Mouse (Mus musculus): ENCODE measurements at regions not wholly inside any gene's neighbourhood (a gene's known extent, or its start where the extent isn't known, plus 50 kb on each side); places are given as distances from the start of the nearest gene placed in this dataset.

DNA sequence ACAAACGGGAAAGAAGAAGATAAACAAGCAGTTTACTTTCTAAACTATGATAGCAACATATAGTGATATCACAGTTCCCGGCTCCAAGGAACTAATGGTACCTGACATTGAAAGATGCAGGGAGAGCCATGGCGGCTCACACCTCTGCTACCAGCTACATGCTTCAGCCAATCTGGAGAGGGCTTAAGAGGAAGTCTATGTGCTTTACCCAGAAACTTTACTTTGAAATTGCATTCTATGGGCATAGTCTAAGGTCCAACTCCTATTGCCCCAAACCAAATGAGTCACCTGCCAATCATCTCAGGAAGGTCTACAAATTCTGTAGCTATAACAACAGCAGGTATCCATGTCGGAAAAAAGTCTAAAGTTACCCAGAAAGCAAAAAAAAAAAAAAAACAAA, 146.9 kb downstream of the Samd5 start:
- Histone ChIP-seq H3ac (ENCODE audit: control insufficient read depth, insufficient read length) (no peak overlapping the region), H3K27me3 (ENCODE audit: control insufficient read depth, insufficient read depth, insufficient read length) (no peaks in the 10 kb centered on the region), H3K79me2 (ENCODE audit: control insufficient read depth, insufficient read depth) (no peaks in the 10 kb centered on the region), H3K4me3 (no peak overlapping the region), H3K4me2 (ENCODE audit: low read depth) (no peak overlapping the region), H3K36me3 (ENCODE audit: control insufficient read depth, insufficient read depth) (no peaks in the 10 kb centered on the region)
- TF ChIP-seq CEBPB (IDR thresholded peaks at IDR 0.05; ENCODE audit: insufficient read depth, poor library complexity, severe bottlenecking) (no peak), TCF12 (IDR thresholded peaks at IDR 0.05; ENCODE audit: insufficient read depth, poor library complexity, severe bottlenecking) (no peak), MAX (IDR thresholded peaks at IDR 0.05; ENCODE audit: low read depth) (no peak)

DNA sequence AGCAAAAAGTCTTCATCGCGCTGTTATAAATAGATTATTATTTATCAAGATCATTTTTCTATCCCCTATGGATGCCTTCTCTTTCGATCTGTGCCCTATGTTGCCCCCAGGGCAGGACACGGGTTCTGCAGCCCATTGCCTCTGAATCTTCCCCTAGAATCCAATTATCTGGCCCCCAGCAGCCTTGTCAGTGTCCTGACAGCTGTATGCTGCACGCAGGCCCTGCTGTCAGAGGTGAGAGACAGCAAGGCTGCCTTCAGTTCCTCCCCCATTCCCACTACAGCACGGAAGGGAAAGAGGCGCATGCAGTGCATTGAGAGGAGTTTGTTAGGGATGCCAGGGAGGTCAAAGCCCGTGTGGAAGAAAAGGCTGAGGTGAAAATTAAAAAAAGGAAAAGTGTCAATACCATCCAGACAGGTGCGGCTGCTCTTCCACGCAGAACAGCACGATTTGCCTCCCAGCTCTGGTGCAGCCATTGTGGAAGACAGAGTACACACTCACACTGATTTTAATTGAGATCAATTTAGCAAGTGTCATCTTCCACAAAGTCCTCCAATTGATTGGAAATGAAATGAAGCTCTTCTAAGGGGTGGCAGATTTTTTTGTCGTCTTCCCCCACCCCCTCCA, 165.1 kb downstream of the Samd5 start:
- Histone ChIP-seq H3K4me3 (no peak overlapping the region), H3K27me3 (ENCODE audit: control insufficient read depth, insufficient read depth, insufficient read length) (no peaks in the 10 kb centered on the region), H3K36me3 (ENCODE audit: control insufficient read depth, insufficient read depth) (no peaks in the 10 kb centered on the region), H3K4me2 (ENCODE audit: low read depth) (no peak overlapping the region), H3ac (ENCODE audit: control insufficient read depth, insufficient read length) (no peak overlapping the region), H3K79me2 (ENCODE audit: control insufficient read depth, insufficient read depth) (no peaks in the 10 kb centered on the region)
- no peak for TF ChIP-seq REST (IDR thresholded peaks at IDR 0.05; ENCODE audit: insufficient read depth, insufficient read length)
- no peak for TF ChIP-seq MYOD1 (IDR thresholded peaks at IDR 0.05; ENCODE audit: control insufficient read depth in 1 of 3, insufficient read length in 2 of 3, low read depth in 2 of 3)
- no peak for TF ChIP-seq POLR2AphosphoS2 (IDR thresholded peaks at IDR 0.05; ENCODE audit: insufficient read length, low read depth)
- TF ChIP-seq SRF (IDR thresholded peaks at IDR 0.05; ENCODE audit: control insufficient read depth, insufficient read length, low read depth) = no peak
- TF ChIP-seq TCF3 (IDR thresholded peaks at IDR 0.05; ENCODE audit: insufficient read length, low read depth) = no peak
- no peak for TF ChIP-seq MYOG (IDR thresholded peaks at IDR 0.05; ENCODE audit: control insufficient read depth in 1 of 3, insufficient read depth in 1 of 3, insufficient read length in 2 of 3, low read depth in 2 of 3)
- no peak for TF ChIP-seq E2F4 (IDR thresholded peaks at IDR 0.05; ENCODE audit: insufficient read depth)
- no peak for TF ChIP-seq MAX (IDR thresholded peaks at IDR 0.05; ENCODE audit: low read depth)
- TF ChIP-seq USF1 (IDR thresholded peaks at IDR 0.05; ENCODE audit: low read depth) = no peak
- no peak for TF ChIP-seq TCF12 (IDR thresholded peaks at IDR 0.05; ENCODE audit: insufficient read depth, poor library complexity, severe bottlenecking)
- TF ChIP-seq CEBPB (IDR thresholded peaks at IDR 0.05; ENCODE audit: insufficient read depth, poor library complexity, severe bottlenecking) = no peak

DNA sequence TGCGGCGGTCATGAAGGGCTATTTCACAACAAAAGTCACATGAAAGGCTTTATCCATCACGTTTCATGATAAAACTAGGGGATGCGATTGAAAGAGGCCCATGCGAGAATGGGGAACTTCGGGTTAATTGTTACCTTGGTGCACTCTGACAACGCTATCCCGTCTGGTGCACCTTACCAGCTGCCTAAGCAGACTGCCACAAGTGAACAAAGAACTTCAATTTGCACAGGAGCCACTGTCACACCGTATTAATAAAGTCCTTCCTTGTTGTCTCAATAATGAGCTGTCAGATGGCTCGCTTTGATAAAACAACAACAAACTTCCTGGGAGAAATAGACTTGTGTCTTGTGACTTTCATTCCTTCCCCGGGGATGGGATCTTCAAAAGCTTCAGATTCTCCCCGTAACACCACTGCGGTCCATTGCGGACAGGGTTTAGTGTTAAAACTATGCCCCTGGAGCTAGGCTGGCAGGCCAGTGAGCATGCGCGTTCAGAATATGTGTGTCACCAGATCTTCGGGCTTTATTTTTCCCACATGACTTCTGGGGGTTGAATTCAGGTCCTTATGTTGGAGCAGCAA, 165.8 kb downstream of the Samd5 start:
- no peak overlapping the region for H3ac ChIP-seq (ENCODE audit: control insufficient read depth, insufficient read length)
- no peak overlapping the region for H3K4me2 ChIP-seq (ENCODE audit: low read depth)
- no peaks in the 10 kb centered on the region for H3K79me2 ChIP-seq (ENCODE audit: control insufficient read depth, insufficient read depth)
- H3K36me3 ChIP-seq (ENCODE audit: control insufficient read depth, insufficient read depth) = no peaks in the 10 kb centered on the region
- TF ChIP-seq MYOG (IDR thresholded peaks at IDR 0.05; ENCODE audit: control insufficient read depth in 1 of 3, insufficient read depth in 1 of 3, insufficient read length in 2 of 3, low read depth in 2 of 3) (no peak), MAX (IDR thresholded peaks at IDR 0.05; ENCODE audit: low read depth) (no peak), POLR2AphosphoS2 (IDR thresholded peaks at IDR 0.05; ENCODE audit: insufficient read length, low read depth) (no peak), REST (IDR thresholded peaks at IDR 0.05; ENCODE audit: insufficient read depth, insufficient read length) (no peak), USF1 (IDR thresholded peaks at IDR 0.05; ENCODE audit: low read depth) (no peak), TCF12 (IDR thresholded peaks at IDR 0.05; ENCODE audit: insufficient read depth, poor library complexity, severe bottlenecking) (no peak), E2F4 (IDR thresholded peaks at IDR 0.05; ENCODE audit: insufficient read depth) (no peak), SRF (IDR thresholded peaks at IDR 0.05; ENCODE audit: control insufficient read depth, insufficient read length, low read depth) (no peak), MYOD1 (IDR thresholded peaks at IDR 0.05; ENCODE audit: control insufficient read depth in 1 of 3, insufficient read length in 2 of 3, low read depth in 2 of 3) (no peak), TCF3 (IDR thresholded peaks at IDR 0.05; ENCODE audit: insufficient read length, low read depth) (no peak), POLR2A (IDR thresholded peaks at IDR 0.05; ENCODE audit: insufficient read length, low read depth) (no peak), CEBPB (IDR thresholded peaks at IDR 0.05; ENCODE audit: insufficient read depth, poor library complexity, severe bottlenecking) (no peak)
- no peaks in the 10 kb centered on the region for H3K27me3 ChIP-seq (ENCODE audit: control insufficient read depth, insufficient read depth, insufficient read length)
- H3K4me3 ChIP-seq = no peak overlapping the region

DNA sequence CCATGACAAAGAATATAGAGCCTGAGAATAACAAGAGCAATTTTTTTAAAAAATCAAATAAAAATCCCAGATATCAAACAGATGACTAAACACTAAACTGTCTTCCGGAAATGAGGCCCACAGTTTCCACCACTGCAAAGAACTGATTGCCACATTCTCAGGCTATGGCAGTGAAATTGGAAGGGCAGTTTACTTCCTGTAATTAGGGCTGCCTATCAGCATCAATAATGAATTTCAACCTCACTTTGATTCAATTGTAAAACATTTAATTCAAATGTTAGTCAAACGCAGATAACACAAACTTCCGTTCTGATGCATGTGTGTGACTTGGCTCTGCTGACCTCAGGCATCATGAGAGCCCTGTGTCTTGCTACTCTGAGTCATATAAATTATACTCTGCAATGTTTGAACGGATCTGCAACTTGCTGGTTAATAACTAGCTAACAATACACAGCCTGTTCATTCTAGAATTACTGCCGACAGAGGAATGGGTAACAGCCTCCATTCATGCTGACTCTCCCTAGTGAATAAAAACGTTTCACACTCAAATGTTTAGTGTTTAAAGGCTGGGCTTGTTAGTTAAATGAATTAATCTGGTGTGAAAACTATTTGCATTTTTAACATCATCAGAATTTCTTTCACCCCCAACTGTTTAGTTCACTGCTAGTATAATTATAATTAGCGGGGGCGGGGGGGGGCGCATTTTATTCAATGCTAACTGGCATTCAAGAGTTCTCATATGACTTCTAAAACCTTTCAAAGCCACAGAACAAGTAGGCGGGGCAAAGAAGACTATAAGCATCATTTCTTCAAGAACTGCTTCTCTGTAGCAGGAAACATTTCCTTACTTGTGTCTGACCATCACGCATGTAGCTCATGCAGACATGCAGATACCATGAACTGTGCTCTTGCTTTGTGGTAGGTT, 171.2 kb downstream of the Samd5 start:
- Histone ChIP-seq H3K4me2 (ENCODE audit: low read depth) (no peak overlapping the region), H3K79me2 (ENCODE audit: control insufficient read depth, insufficient read depth) (no peaks in the 10 kb centered on the region), H3ac (ENCODE audit: control insufficient read depth, insufficient read length) (no peak overlapping the region), H3K27me3 (ENCODE audit: control insufficient read depth, insufficient read depth, insufficient read length) (no peaks in the 10 kb centered on the region), H3K4me3 (no peak overlapping the region), H3K36me3 (ENCODE audit: control insufficient read depth, insufficient read depth) (no peaks in the 10 kb centered on the region)
- TF ChIP-seq E2F4 (IDR thresholded peaks at IDR 0.05; ENCODE audit: insufficient read depth) (no peak), MYOD1 (IDR thresholded peaks at IDR 0.05; ENCODE audit: control insufficient read depth in 1 of 3, insufficient read length in 2 of 3, low read depth in 2 of 3) (no peak), REST (IDR thresholded peaks at IDR 0.05; ENCODE audit: insufficient read depth, insufficient read length) (no peak), USF1 (IDR thresholded peaks at IDR 0.05; ENCODE audit: low read depth) (no peak), TCF3 (IDR thresholded peaks at IDR 0.05; ENCODE audit: insufficient read length, low read depth) (no peak), POLR2AphosphoS2 (IDR thresholded peaks at IDR 0.05; ENCODE audit: insufficient read length, low read depth) (no peak)
